Mouse (Mus musculus): Measurements from ENCODE around the gene Gm3285.

DNA sequence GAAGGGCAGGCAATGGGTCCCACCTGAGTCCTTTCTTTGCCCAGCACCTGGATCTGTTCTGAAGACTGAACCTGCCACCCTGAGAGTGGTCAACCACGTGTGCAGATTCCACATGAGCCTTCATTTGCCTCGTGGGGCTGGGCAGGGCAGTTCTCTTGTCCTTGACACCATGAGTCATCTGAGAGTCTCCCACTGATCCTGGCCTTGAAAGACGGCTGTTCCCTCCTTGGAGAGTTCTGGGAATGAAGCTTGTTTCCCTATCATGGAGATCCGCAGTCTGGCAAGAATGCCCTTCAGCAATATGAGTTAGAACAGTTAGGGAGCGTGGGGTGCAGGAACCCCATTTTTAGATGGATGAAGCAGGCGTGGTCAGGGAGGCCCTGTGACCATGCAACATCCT is 22.8 kb upstream of the Gm3285 start:
- TF ChIP-seq CTCF (IDR thresholded peaks at IDR 0.05; ENCODE audit: borderline replicate concordance, insufficient read depth, low read length) (no peak), POLR2A (IDR thresholded peaks at IDR 0.05; ENCODE audit: low read depth, low read length) (no peak)

All from embryonic fibroblast, embryonic 13.5 days (primary cell).